Mouse (Mus musculus) myocyte (in vitro differentiated cells): ENCODE data around the gene Rprm.

Experiments used
- E2F4 ChIP-seq: IDR thresholded peaks from one replicate; pipeline ENCODE4 v1.6.1; 2011; ENCODE audit warnings: mild to moderate bottlenecking, control low read depth, moderate library complexity; ENCODE audit not compliant: insufficient read depth
- TCF12 ChIP-seq: IDR thresholded peaks from one replicate; pipeline ENCODE4 v1.6.1; 2011; ENCODE audit warnings: mild to moderate bottlenecking, control low read depth; ENCODE audit not compliant: poor library complexity, insufficient read depth, severe bottlenecking

- TF ChIP-seq TCF12 = no peak
- no peak for TF ChIP-seq E2F4
These were observed 20.9 kb upstream of the Rprm start for GRCm38 (mm10) chr2:54106232-54106726.
